Mouse (Mus musculus) kidney, adult 2 months (tissue): Measurements from ENCODE around the gene Gm5796. TPM values are rescaled to one million over a fixed set of nuclear protein-coding genes. Genes with fewer than 3 reads are reported as not detected.
"Not testable (repeated sequence)": the region's sequence is repeated elsewhere in the genome, so short reads cannot be mapped to it uniquely, and the experiment has no call there.

Experiments used
- DNase-seq: peaks from one replicate; pipeline ENCODE4 v3.0.0; 2021
- H3K27ac ChIP-seq: fragments of 200-500 bp; 2 replicates; pipeline ENCODE4 v1.5.1; 2012; ENCODE audit warnings: low read depth, low read length, control low read depth, inconsistent platforms; ENCODE audit not compliant: insufficient read depth
- H3K27me3 ChIP-seq: fragments of 200-500 bp; replicated peaks from 2 replicates; pipeline ENCODE4 v1.6.1; 2012; ENCODE audit warnings: mild to moderate bottlenecking, moderate library complexity, low read length, inconsistent platforms; ENCODE audit not compliant: control insufficient read depth, insufficient read depth
- H3K36me3 ChIP-seq: fragments of 200-500 bp; 2 replicates; pipeline ENCODE4 v1.6.1; 2012; ENCODE audit warnings: mild to moderate bottlenecking, moderate library complexity, low read length, inconsistent platforms; ENCODE audit not compliant: control insufficient read depth, insufficient read depth
- H3K4me1 ChIP-seq: fragments of 200-500 bp; 2 replicates; pipeline ENCODE4 v1.6.1; 2011; ENCODE audit warnings: low read length; ENCODE audit not compliant: control insufficient read depth, insufficient read depth
- H3K4me3 ChIP-seq: fragments of 200-500 bp; 2 replicates; pipeline ENCODE4 v1.5.1; 2011; ENCODE audit warnings: mild to moderate bottlenecking, low read depth, low read length, control low read depth; ENCODE audit not compliant: insufficient read depth
- WGBS: fragments of 180-500 bp; shearing (Covaris S2); methylation state at CpG from one replicate; pipeline ENCODE4 v1.1.7; 2018; 5-methylcytosine and 5-hydroxymethylcytosine counted together
- polyA plus RNA-seq: library from polyadenylated mRNA; depleted of rRNA; stranded (reverse); fragments of >200 nt; gene quantifications from 2 replicates; pipeline ENCODE4 v1.2.3, GENCODE M21; 2012; rRNA removed

The Gm5796 gene
- polyA plus RNA-seq: not detected in 2 replicates

DNA sequence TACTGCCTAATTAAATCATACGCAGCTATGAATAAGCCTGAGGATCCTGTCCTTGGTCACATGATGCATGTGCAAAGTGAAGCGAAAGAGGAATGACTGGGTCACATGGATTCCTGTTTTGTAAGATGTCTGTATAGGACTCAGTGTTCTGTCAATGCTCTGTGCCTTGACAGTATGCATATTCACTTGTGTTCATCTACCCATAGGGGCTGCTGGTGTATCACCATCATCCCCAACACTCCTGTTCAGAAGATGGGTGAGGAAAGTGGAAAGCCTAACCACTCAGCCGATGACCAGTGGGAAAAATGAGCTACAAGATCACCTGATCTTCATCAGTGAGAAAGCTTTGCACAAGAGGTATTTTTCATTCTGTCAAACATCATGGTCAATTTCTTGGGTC lies at the start of gene Gm5796:
Gm5796 (plus strand) TSS at position 301 of the 400 bp plus-strand sequence.
- H3K27me3 ChIP-seq, H3K36me3 ChIP-seq, DNase-seq, H3K27ac ChIP-seq, H3K4me1 ChIP-seq, H3K4me3 ChIP-seq: not testable (repeated sequence)
- WGBS: 92% methylated on average over 1 of the region's 3 CpGs

DNA sequence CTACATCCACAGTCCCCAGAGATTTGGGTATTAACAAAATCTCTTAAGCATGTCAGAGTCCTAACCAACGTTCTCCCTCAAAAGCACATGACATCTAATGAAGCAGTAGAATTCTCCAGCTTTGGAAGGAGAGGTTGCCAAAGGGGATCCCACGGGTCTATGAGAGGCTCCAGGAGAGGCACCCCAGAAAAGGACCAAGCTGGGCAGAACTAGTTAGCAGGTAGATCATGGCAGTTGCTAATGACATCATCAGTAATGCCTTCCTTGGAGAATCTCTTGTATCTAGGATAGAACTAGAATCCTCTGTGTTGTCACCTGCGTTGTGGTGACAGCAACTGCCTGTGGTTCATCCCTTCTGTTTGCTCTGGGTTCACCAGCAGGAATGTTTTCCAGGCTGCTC lies 25.6 kb upstream of the Gm5796 start, which contains the start of gene Gm3099:
Gm3099 (plus strand) TSS at position 301 of the 400 bp plus-strand sequence.
- WGBS: 58% methylated on average over 1 of the region's 3 CpGs
- not testable (repeated sequence) for H3K27ac ChIP-seq, H3K27me3 ChIP-seq, H3K4me1 ChIP-seq, DNase-seq, H3K4me3 ChIP-seq, H3K36me3 ChIP-seq

DNA sequence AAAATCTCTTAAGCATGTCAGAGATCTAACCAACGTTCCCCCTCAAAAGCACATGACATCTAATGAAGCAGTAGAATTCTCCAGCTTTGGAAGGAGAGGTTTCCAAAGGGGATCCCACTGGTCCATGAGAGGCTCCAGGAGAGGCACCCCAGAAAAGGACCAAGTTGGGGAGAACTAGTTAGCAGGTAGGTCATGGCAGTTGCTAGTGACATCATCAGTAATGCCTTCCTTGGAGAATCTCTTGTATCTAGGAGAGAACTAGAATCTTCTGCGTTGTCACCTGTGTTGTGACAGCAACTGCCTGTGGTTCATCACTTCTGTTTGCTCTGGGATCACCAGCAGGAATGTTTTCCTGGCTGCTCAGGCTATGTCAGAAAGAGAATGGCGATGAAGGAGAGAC lies 60.1 kb downstream of the Gm5796 start, which contains the start of gene Gm3115:
Gm3115 (plus strand) TSS at position 301 of the 400 bp plus-strand sequence.
- H3K4me3 ChIP-seq, DNase-seq, H3K27me3 ChIP-seq, H3K36me3 ChIP-seq, H3K4me1 ChIP-seq, H3K27ac ChIP-seq: not testable (repeated sequence)
- 54% methylated on average over 3 of the region's 3 CpGs for WGBS

Other genes starting within 250 kb of the Gm5796 start
- gene Gm3002, start 213.9 kb upstream of the Gm5796 start, polyA plus RNA-seq: not detected in 2 replicates
- not detected in 2 replicates for gene Gm3033, start 177.7 kb upstream of the Gm5796 start, polyA plus RNA-seq
- gene Gm2916, start 139.8 kb upstream of the Gm5796 start, polyA plus RNA-seq: not detected in 2 replicates
- gene Gm3029, start 92.2 kb upstream of the Gm5796 start, polyA plus RNA-seq: not detected in 2 replicates
- not detected in 2 replicates for gene Gm3095, start 60.4 kb upstream of the Gm5796 start, polyA plus RNA-seq
- gene Gm3099, start 25.5 kb upstream of the Gm5796 start, polyA plus RNA-seq: not detected in 2 replicates
- not detected in 2 replicates for gene Gm3115, start 60.2 kb downstream of the Gm5796 start, polyA plus RNA-seq
- not detected in 2 replicates for gene Gm8108, start 86.6 kb downstream of the Gm5796 start, polyA plus RNA-seq
- not detected in 2 replicates for gene Gm3127, start 141.1 kb downstream of the Gm5796 start, polyA plus RNA-seq
- 0.04 TPM in 1 of 2 replicates, not detected in the other for gene Gm2974, start 158.6 kb downstream of the Gm5796 start, polyA plus RNA-seq
- not detected in 2 replicates for gene Gm3138, start 225.7 kb downstream of the Gm5796 start, polyA plus RNA-seq